Mouse (Mus musculus) heart, adult 2 months (tissue): ENCODE measurements around the gene Maf. TPM values are rescaled to one million over a fixed set of nuclear protein-coding genes. Genes with fewer than 3 reads are reported as not detected.

Experiments used
- DNase-seq, 2 experiments: peaks; one replicate each; pipeline ENCODE4 v3.0.0; 2021
- H3K27ac ChIP-seq: fragments of 200-600 bp; 2 replicates; pipeline ENCODE4 v1.8.1; 2022
- H3K27me3 ChIP-seq: fragments of 200-500 bp; 2 replicates; pipeline ENCODE4 v1.6.1; 2012; ENCODE audit warnings: mild to moderate bottlenecking, low read length, inconsistent platforms, mixed read lengths; ENCODE audit not compliant: control insufficient read depth, insufficient read depth
- H3K36me3 ChIP-seq: fragments of 200-500 bp; 2 replicates; pipeline ENCODE4 v1.6.1; 2012; ENCODE audit warnings: low read length, inconsistent platforms; ENCODE audit not compliant: control insufficient read depth, insufficient read depth
- H3K4me1 ChIP-seq: fragments of 200-500 bp; 2 replicates; pipeline ENCODE4 v1.6.1; 2011; ENCODE audit warnings: low read length; ENCODE audit not compliant: control insufficient read depth, insufficient read depth
- H3K4me3 ChIP-seq: fragments of 200-600 bp; 2 replicates; pipeline ENCODE4 v1.8.1; 2022
- H3K79me2 ChIP-seq: fragments of 200-500 bp; replicated peaks from 2 replicates; pipeline ENCODE4 v1.6.1; 2012; ENCODE audit warnings: mild to moderate bottlenecking, inconsistent platforms, low read length, moderate library complexity, mixed read lengths; ENCODE audit not compliant: control insufficient read depth, insufficient read depth
- H3K9ac ChIP-seq: fragments of 200-500 bp; 2 replicates; pipeline ENCODE4 v1.6.1; 2012; ENCODE audit warnings: low read depth, mild to moderate bottlenecking, control low read depth, inconsistent platforms, low read length, mixed read lengths
- CTCF ChIP-seq: fragments of 200-600 bp; IDR thresholded peaks from 2 replicates; pipeline ENCODE4 v1.8.1; 2022; ENCODE audit warnings: antibody characterized with exemption, mild to moderate bottlenecking, moderate library complexity
- EP300 ChIP-seq: fragments of 200-500 bp; IDR thresholded peaks from 2 replicates; pipeline ENCODE4 v1.6.1; 2011; ENCODE audit warnings: low read depth, low read length, control low read depth; ENCODE audit not compliant: insufficient read depth
- POLR2A ChIP-seq: fragments of 200-500 bp; IDR thresholded peaks from 2 replicates; pipeline ENCODE4 v1.6.1; 2011; ENCODE audit warnings: mild to moderate bottlenecking, low read depth, low read length, control low read depth; ENCODE audit not compliant: insufficient read depth
- WGBS: fragments of 180-500 bp; shearing (Covaris S2); methylation state at CpG from one replicate; pipeline ENCODE4 v1.1.7; 2018; 5-methylcytosine and 5-hydroxymethylcytosine counted together
- intact Hi-C: fragments of 180-260 bp; cut with DNase I; formaldehyde crosslinking; loops from one replicate; pipeline ENCODE4 v1.15.1; 2025
- polyA plus RNA-seq: library from polyadenylated mRNA; depleted of rRNA; stranded (reverse); fragments of >200 nt; gene quantifications from 2 replicates; pipeline ENCODE4 v1.2.3, GENCODE M21; 2012
- total RNA-seq, 2 experiments: library from RNA; stranded (reverse); gene quantifications; 2 replicates each; pipeline ENCODE4 v1.2.3; 2021

Gene Maf
- total and polyA plus RNA-seq, 3 experiments: 2.9 to 8.6 (median 7.8) TPM

- H3K79me2 ChIP-seq: no peaks in the 10 kb centered on the region
- 75% methylated on average over 7 of the region's 7 CpGs for WGBS
- no peak for TF ChIP-seq CTCF
- TF ChIP-seq POLR2A: no peak
- no peak for TF ChIP-seq EP300
- H3K36me3 ChIP-seq: no peaks in the 10 kb centered on the region
- intact Hi-C loops: no loop called here
- H3K4me1 ChIP-seq: no peaks in the 10 kb centered on the region
- no peak for DNase-seq
- H3K4me3 ChIP-seq: no peak overlapping the region
- no peak overlapping the region for H3K27ac ChIP-seq
- H3K9ac ChIP-seq: no peak overlapping the region
- no peaks in the 10 kb centered on the region for H3K27me3 ChIP-seq
Measured at GRCm38 (mm10) chr8:115679539-115679938, 28.1 kb downstream of the Maf start.

- no peak overlapping the region for H3K9ac ChIP-seq
- no peaks in the 10 kb centered on the region for H3K4me1 ChIP-seq
- H3K36me3 ChIP-seq: no peaks in the 10 kb centered on the region
- no peak overlapping the region for H3K4me3 ChIP-seq
- no peak for TF ChIP-seq EP300
- TF ChIP-seq POLR2A: no peak
- TF ChIP-seq CTCF: no peak
- no peak for DNase-seq
- no peak overlapping the region for H3K27ac ChIP-seq
- 91% methylated on average over 2 of the region's 2 CpGs for WGBS
- no peaks in the 10 kb centered on the region for H3K27me3 ChIP-seq
- no peaks in the 10 kb centered on the region for H3K79me2 ChIP-seq
- intact Hi-C loops: no loop called here
Measured at GRCm38 (mm10) chr8:115664866-115665265, 42.7 kb downstream of the Maf start.

- Histone ChIP-seq H3K4me1 (peaks cover 3% of the 10 kb centered on the region; the same call in 1 of the 2 replicates), H3K4me3 (no peak overlapping the region), H3K27me3 (no peaks in the 10 kb centered on the region), H3K79me2 (no peaks in the 10 kb centered on the region), H3K9ac (no peak overlapping the region), H3K27ac (no peak overlapping the region), H3K36me3 (no peaks in the 10 kb centered on the region)
- peak; percentile 24 to 68 for DNase-seq
- intact Hi-C loops: no loop called here
- TF ChIP-seq POLR2A: no peak
- no peak for TF ChIP-seq CTCF
- 0 out of 2 replicates have a peak, but pooled peaks have one; percentile 30 for TF ChIP-seq EP300
- WGBS: 15% methylated on average over 3 of the region's 3 CpGs
Measured at GRCm38 (mm10) chr8:115650110-115650521, 57.5 kb downstream of the Maf start.

- Histone ChIP-seq H3K27me3 (no peaks in the 10 kb centered on the region), H3K36me3 (no peaks in the 10 kb centered on the region), H3K4me1 (0 out of 2 replicates have a peak, but pooled peaks cover under 1% of the 10 kb centered on the region), H3K4me3 (no peak overlapping the region), H3K27ac (no peak overlapping the region), H3K79me2 (no peaks in the 10 kb centered on the region), H3K9ac (no peak overlapping the region)
- no peak for DNase-seq
- WGBS: 82% methylated on average over 1 of the region's 1 CpGs
- intact Hi-C loops: no loop called here
- TF ChIP-seq CTCF: no peak
- no peak for TF ChIP-seq POLR2A
- no peak for TF ChIP-seq EP300
Measured at GRCm38 (mm10) chr8:115645139-115645538, 62.5 kb downstream of the Maf start.

GRCm38 (mm10) chr8:115641936-115642335, 65.7 kb downstream of the Maf start:
- no peak overlapping the region for H3K9ac ChIP-seq
- H3K27me3 ChIP-seq: no peaks in the 10 kb centered on the region
- no peak for DNase-seq
- H3K4me3 ChIP-seq: no peak overlapping the region
- no peak for TF ChIP-seq POLR2A
- no peaks in the 10 kb centered on the region for H3K79me2 ChIP-seq
- no peak overlapping the region for H3K27ac ChIP-seq
- H3K36me3 ChIP-seq: no peaks in the 10 kb centered on the region
- H3K4me1 ChIP-seq: no peaks in the 10 kb centered on the region
- intact Hi-C loops: no loop called here
- WGBS: 60% methylated on average over 5 of the region's 5 CpGs

- no peak overlapping the region for H3K4me3 ChIP-seq
- WGBS: 81% methylated on average over 5 of the region's 5 CpGs
- H3K36me3 ChIP-seq: no peaks in the 10 kb centered on the region
- intact Hi-C loops: no loop called here
- H3K27ac ChIP-seq: no peak overlapping the region
- H3K79me2 ChIP-seq: no peaks in the 10 kb centered on the region
- H3K27me3 ChIP-seq: no peaks in the 10 kb centered on the region
- DNase-seq: no peak
- H3K4me1 ChIP-seq: no peaks in the 10 kb centered on the region
- no peak overlapping the region for H3K9ac ChIP-seq
- TF ChIP-seq CTCF (no peak), EP300 (no peak), POLR2A (no peak)
Measured at GRCm38 (mm10) chr8:115639951-115640350, 67.6 kb downstream of the Maf start.
